Mouse (Mus musculus) liver, adult 2 months (tissue): ENCODE measurements around the gene Nat8l. TPM values are rescaled to one million over a fixed set of nuclear protein-coding genes. Genes with fewer than 3 reads are reported as not detected.
A peak's percentile ranks its signal among the peaks of the same experiment; 100 is the strongest.

Source experiments
- DNase-seq: peaks from one replicate; pipeline ENCODE4 v3.0.0-alpha.2; 2011; ENCODE audit warnings: low read depth, low spot score; ENCODE audit errors: extremely low read depth
- H3K27ac ChIP-seq: fragments of 200-500 bp; replicated peaks from 2 replicates; pipeline ENCODE4 v1.5.1; 2012; ENCODE audit warnings: low read depth, mild to moderate bottlenecking, control low read depth, inconsistent platforms, low read length; ENCODE audit not compliant: insufficient read depth
- H3K27me3 ChIP-seq: fragments of 200-500 bp; 2 replicates; pipeline ENCODE4 v1.6.1; 2012; ENCODE audit warnings: mild to moderate bottlenecking, moderate library complexity, low read length, inconsistent platforms; ENCODE audit not compliant: control insufficient read depth, insufficient read depth
- H3K36me3 ChIP-seq: fragments of 200-500 bp; 2 replicates; pipeline ENCODE4 v1.6.1; 2012; ENCODE audit warnings: low read length, inconsistent platforms; ENCODE audit not compliant: control insufficient read depth, insufficient read depth
- H3K4me1 ChIP-seq: fragments of 200-500 bp; 2 replicates; pipeline ENCODE4 v1.6.1; 2011; ENCODE audit warnings: low read length; ENCODE audit not compliant: control insufficient read depth, insufficient read depth
- H3K4me3 ChIP-seq: fragments of 200-500 bp; 2 replicates; pipeline ENCODE4 v1.5.1; 2011; ENCODE audit warnings: low read depth, mild to moderate bottlenecking, control low read depth, low read length, moderate library complexity; ENCODE audit not compliant: insufficient read depth
- H3K79me2 ChIP-seq: fragments of 200-500 bp; 2 replicates; pipeline ENCODE4 v1.6.1; 2012; ENCODE audit warnings: inconsistent platforms, mild to moderate bottlenecking, low read length, moderate library complexity; ENCODE audit not compliant: control insufficient read depth, insufficient read depth
- H3K9ac ChIP-seq: fragments of 200-500 bp; 2 replicates; pipeline ENCODE4 v1.6.1; 2012; ENCODE audit warnings: low read depth, mild to moderate bottlenecking, control low read depth, inconsistent platforms, low read length
- CTCF ChIP-seq: fragments of 200-500 bp; IDR thresholded peaks from 2 replicates; pipeline ENCODE4 v1.5.1; 2011; ENCODE audit warnings: low read depth, low read length, control low read depth
- POLR2A ChIP-seq: fragments of 200-500 bp; IDR thresholded peaks from 2 replicates; pipeline ENCODE4 v1.6.1; 2011; ENCODE audit warnings: low read length, control low read depth; ENCODE audit not compliant: insufficient read depth; ENCODE audit errors: extremely low read depth
- WGBS: fragments of 180-500 bp; shearing (Covaris S2); methylation state at CpG from one replicate; pipeline ENCODE4 v1.1.7; 2018; 5-methylcytosine and 5-hydroxymethylcytosine counted together
- polyA plus RNA-seq: library from polyadenylated mRNA; depleted of rRNA; stranded (reverse); fragments of >200 nt; gene quantifications from 2 replicates; pipeline ENCODE4 v1.2.3, GENCODE M21; 2012
- total RNA-seq: library from RNA; depleted of rRNA; stranded (reverse); fragments of >200 nt; gene quantifications from 2 replicates; pipeline ENCODE4 v1.2.3, GENCODE M21; 2014

The Nat8l gene
- total and polyA plus RNA-seq, 2 experiments = under 0.01 to 0.07 TPM

- no peaks in the 10 kb centered on the region for H3K79me2 ChIP-seq
- no peaks in the 10 kb centered on the region for H3K27me3 ChIP-seq
- no peaks in the 10 kb centered on the region for H3K4me1 ChIP-seq
- no peak for DNase-seq
- no peak overlapping the region for H3K4me3 ChIP-seq
- no peak overlapping the region for H3K9ac ChIP-seq
- WGBS = 70% methylated on average over 4 of the region's 4 CpGs
- H3K27ac ChIP-seq = no peak overlapping the region
- no peak for TF ChIP-seq POLR2A
- no peak for TF ChIP-seq CTCF
- no peaks in the 10 kb centered on the region for H3K36me3 ChIP-seq
Measured at GRCm38 (mm10) chr5:33959382-33959781, 36.4 kb upstream of the Nat8l start.

GRCm38 (mm10) chr5:33974736-33975135 lies 21.0 kb upstream of the Nat8l start:
- no peaks in the 10 kb centered on the region for H3K27me3 ChIP-seq
- WGBS = 60% methylated on average over 2 of the region's 2 CpGs

GRCm38 (mm10) chr5:33976267-33976666 lies 19.5 kb upstream of the Nat8l start:
- Histone ChIP-seq H3K4me1 (no peaks in the 10 kb centered on the region), H3K27ac (no peak overlapping the region), H3K4me3 (no peak overlapping the region), H3K79me2 (no peaks in the 10 kb centered on the region), H3K36me3 (no peaks in the 10 kb centered on the region), H3K27me3 (no peaks in the 10 kb centered on the region), H3K9ac (no peak overlapping the region)
- 33% methylated on average over 3 of the region's 3 CpGs for WGBS
- no peak for TF ChIP-seq POLR2A
- no peak for TF ChIP-seq CTCF
- DNase-seq = no peak

More at GRCm38 (mm10) chr5:33974736-33975135, 21.0 kb upstream of the Nat8l start:
- Histone ChIP-seq H3K4me1 (no peaks in the 10 kb centered on the region), H3K79me2 (no peaks in the 10 kb centered on the region), H3K36me3 (no peaks in the 10 kb centered on the region), H3K9ac (no peak overlapping the region), H3K4me3 (no peak overlapping the region), H3K27ac (no peak overlapping the region)
- no peak for TF ChIP-seq POLR2A
- TF ChIP-seq CTCF = no peak
- no peak for DNase-seq

GRCm38 (mm10) chr5:33982731-33983259 lies 13.0 kb upstream of the Nat8l start:
- 11% methylated on average over 25 of the region's 26 CpGs for WGBS
- no peak overlapping the region for H3K27ac ChIP-seq
- no peaks in the 10 kb centered on the region for H3K4me1 ChIP-seq
- TF ChIP-seq CTCF = no peak
- TF ChIP-seq POLR2A = no peak
- DNase-seq = no peak
- H3K9ac ChIP-seq = peak overlapping the region; percentile 44
- H3K27me3 ChIP-seq = no peaks in the 10 kb centered on the region
- H3K79me2 ChIP-seq = no peaks in the 10 kb centered on the region
- no peaks in the 10 kb centered on the region for H3K36me3 ChIP-seq
- peak overlapping the region; percentile 78 for H3K4me3 ChIP-seq

GRCm38 (mm10) chr5:33983309-33984121 lies 12.3 kb upstream of the Nat8l start, which contains the start of gene Gm1673:
Gm1673 (plus strand) TSS chr5:33983433.
- Histone ChIP-seq H3K79me2 (no peaks in the 10 kb centered on the region), H3K27ac (no peak within 1 kb of the TSS), H3K4me3 (peak within 1 kb of the TSS; percentile 78), H3K9ac (peak within 1 kb of the TSS; percentile 62), H3K27me3 (no peaks in the 10 kb centered on the region), H3K36me3 (no peaks in the 10 kb centered on the region), H3K4me1 (no peaks in the 10 kb centered on the region)
- DNase-seq = no peak
- TF ChIP-seq CTCF = no peak
- no peak for TF ChIP-seq POLR2A
- 2% methylated on average over 88 of the region's 88 CpGs for WGBS
